Mouse (Mus musculus) heart, embryonic 14.5 days (tissue): ENCODE data around the gene Osr1. TPM values are rescaled to one million over a fixed set of nuclear protein-coding genes. Genes with fewer than 3 reads are reported as not detected.
A peak's percentile ranks its signal among the peaks of the same experiment; 100 is the strongest.

ENCODE experiments used
- ATAC-seq: fragments of 200-750 bp; cut with Nextera tagmentation; 2 replicates; pipeline ENCODE4 v1.8.0; 2017; ENCODE audit warnings: low read depth, moderate TSS enrichment; ENCODE audit not compliant: insufficient number of reproducible peaks, insufficient read depth, low FRiP score
- H3K27ac ChIP-seq, 2 experiments: fragments of 200-500 bp in 1 of 2; fragments of 300-500 bp in 1 of 2; sonication (generic) in 1 of 2; replicated peaks in 1 of 2; 2 replicates each; pipeline ENCODE4 v1.5.1; 2012 to 2014; ENCODE audit warnings: low read depth in 2 of 2, low read length in 2 of 2, control low read depth in 1 of 2, mild to moderate bottlenecking in 1 of 2, mixed read lengths in 1 of 2; ENCODE audit not compliant: control insufficient read depth in 1 of 2, insufficient read depth in 1 of 2
- H3K27me3 ChIP-seq: fragments of 300-500 bp; sonication (generic); 2 replicates; pipeline ENCODE4 v1.6.1; 2014; ENCODE audit warnings: mild to moderate bottlenecking, low read length, control low read depth; ENCODE audit not compliant: control insufficient read depth, insufficient read depth
- H3K36me3 ChIP-seq: fragments of 300-500 bp; sonication (generic); 2 replicates; pipeline ENCODE4 v1.6.1; 2014; ENCODE audit warnings: mild to moderate bottlenecking, control low read depth, low read length, mixed read lengths; ENCODE audit not compliant: control insufficient read depth, insufficient read depth
- H3K4me1 ChIP-seq, 2 experiments: fragments of 200-500 bp in 1 of 2; fragments of 300-500 bp in 1 of 2; sonication (generic) in 1 of 2; 2 replicates each; pipeline ENCODE4 v1.6.1; 2012 to 2014; ENCODE audit warnings: low read length in 2 of 2, control low read depth in 1 of 2, mixed read lengths in 1 of 2; ENCODE audit not compliant: control insufficient read depth in 2 of 2, insufficient read depth in 2 of 2
- H3K4me2 ChIP-seq: fragments of 300-500 bp; sonication (generic); 2 replicates; pipeline ENCODE4 v1.6.1; 2014; ENCODE audit warnings: mild to moderate bottlenecking, low read length
- H3K4me3 ChIP-seq, 2 experiments: fragments of 200-500 bp in 1 of 2; fragments of 300-500 bp in 1 of 2; sonication (generic) in 1 of 2; 2 replicates each; pipeline ENCODE4 v1.5.1; 2012 to 2014; ENCODE audit warnings: low read length in 2 of 2, mild to moderate bottlenecking in 2 of 2, control low read depth in 1 of 2, low read depth in 1 of 2, moderate library complexity in 1 of 2; ENCODE audit not compliant: control insufficient read depth in 1 of 2, insufficient read depth in 1 of 2
- H3K9ac ChIP-seq: fragments of 300-500 bp; sonication (generic); 2 replicates; pipeline ENCODE4 v1.6.1; 2014; ENCODE audit warnings: mild to moderate bottlenecking, low read length
- H3K9me3 ChIP-seq: fragments of 300-500 bp; sonication (generic); 2 replicates; pipeline ENCODE4 v1.6.1; 2016; ENCODE audit warnings: low read length, control low read depth; ENCODE audit not compliant: control insufficient read depth
- WGBS: fragments of 180-500 bp; shearing (Covaris S2); extraction: QIAGEN DNeasy Blood & Tissue Kit; methylation state at CpG from one replicate; pipeline ENCODE4 v1.1.7; 2014; 5-methylcytosine and 5-hydroxymethylcytosine counted together
- polyA plus RNA-seq: library from polyadenylated mRNA; unstranded; fragments of >200 nt; fragmentation: Nextera tagmentation; extraction: Ambion mirVana; gene quantifications from 2 replicates; pipeline ENCODE4 v1.2.1, GENCODE M21; 2014

Gene Osr1
- polyA plus RNA-seq, 1 experiment from 2014 or later = 16.8 TPM

GRCm38 (mm10) chr12:9574244-9574871, 4.4 kb downstream of the Osr1 start:
- H3K9me3 ChIP-seq = no peaks in the 10 kb centered on the region
- peak overlapping the region; percentile 69 for H3K9ac ChIP-seq
- no peaks in the 10 kb centered on the region for H3K36me3 ChIP-seq
- peak overlapping the region; percentile 86 for H3K4me2 ChIP-seq
- 0 out of 4 replicates have a peak overlapping the region, but pooled peaks of 1 of the 2 experiments have one; percentile 9 for H3K27ac ChIP-seq
- peaks cover 0 to 11% of the 10 kb centered on the region in 2 experiments; a peak in 2 of 4 replicates for H3K4me1 ChIP-seq
- WGBS = under 1% methylated on average over 38 of the region's 38 CpGs
- ATAC-seq = peak; percentile 32; the same call in 1 of the 2 replicates
- H3K27me3 ChIP-seq = peaks cover 89% of the 10 kb centered on the region
- peak overlapping the region; percentile 37 to 53 for H3K4me3 ChIP-seq

GRCm38 (mm10) chr12:9575158-9576042, 5.5 kb downstream of the Osr1 start:
- Histone ChIP-seq H3K36me3 (no peaks in the 10 kb centered on the region), H3K27me3 (peaks cover 95% of the 10 kb centered on the region), H3K9me3 (no peaks in the 10 kb centered on the region), H3K4me2 (peak overlapping the region; percentile 86; the same call in 1 of the 2 replicates), H3K9ac (peak overlapping the region; percentile 69), H3K4me3 (peak overlapping the region; percentile 26 to 53), H3K27ac (no peak overlapping the region), H3K4me1 (peaks cover 3 to 15% of the 10 kb centered on the region in 2 experiments)
- ATAC-seq = no peak
- WGBS = 6% methylated on average over 21 of the region's 21 CpGs

GRCm38 (mm10) chr12:9576043-9576538, 6.2 kb downstream of the Osr1 start:
- H3K27me3 ChIP-seq = peaks cover 94% of the 10 kb centered on the region
- ATAC-seq = no peak
- peak overlapping the region; percentile 26 to 53 for H3K4me3 ChIP-seq
- H3K9ac ChIP-seq = peak overlapping the region; percentile 69; the same call in 1 of the 2 replicates
- WGBS = 3% methylated on average over 18 of the region's 18 CpGs
- no peak overlapping the region for H3K27ac ChIP-seq
- H3K4me1 ChIP-seq = peaks cover 5 to 19% of the 10 kb centered on the region in 2 experiments
- H3K4me2 ChIP-seq = peak overlapping the region; percentile 86
- H3K36me3 ChIP-seq = no peaks in the 10 kb centered on the region
- no peaks in the 10 kb centered on the region for H3K9me3 ChIP-seq

- no peak for ATAC-seq
- peak overlapping the region; percentile 86; the same call in 1 of the 2 replicates for H3K4me2 ChIP-seq
Measured at GRCm38 (mm10) chr12:9577610-9578009, 7.7 kb downstream of the Osr1 start.

GRCm38 (mm10) chr12:9578591-9578990, 8.7 kb downstream of the Osr1 start:
- H3K4me1 ChIP-seq = peaks cover 9 to 18% of the 10 kb centered on the region in 2 experiments
- no peak for ATAC-seq
- H3K27ac ChIP-seq = no peak overlapping the region
- H3K36me3 ChIP-seq = no peaks in the 10 kb centered on the region
- no peak overlapping the region for H3K9ac ChIP-seq
- H3K27me3 ChIP-seq = peaks cover 94% of the 10 kb centered on the region
- no peak overlapping the region; the same call in 1 of the 2 replicates for H3K4me2 ChIP-seq
- 25% methylated on average over 4 of the region's 4 CpGs for WGBS
- no peak overlapping the region for H3K4me3 ChIP-seq
- H3K9me3 ChIP-seq = no peaks in the 10 kb centered on the region

More at GRCm38 (mm10) chr12:9577610-9578009, 7.7 kb downstream of the Osr1 start:
- no peak overlapping the region for H3K27ac ChIP-seq
- peak overlapping the region; percentile 69; the same call in 1 of the 2 replicates for H3K9ac ChIP-seq
- 48% methylated on average over 2 of the region's 2 CpGs for WGBS
- no peak overlapping the region; a peak in 1 of 4 replicates for H3K4me3 ChIP-seq
- H3K9me3 ChIP-seq = no peaks in the 10 kb centered on the region
- H3K27me3 ChIP-seq = peaks cover 94% of the 10 kb centered on the region
- H3K36me3 ChIP-seq = no peaks in the 10 kb centered on the region
- H3K4me1 ChIP-seq = peaks cover 9 to 18% of the 10 kb centered on the region in 2 experiments

GRCm38 (mm10) chr12:9579301-9580030, 9.6 kb downstream of the Osr1 start:
- Histone ChIP-seq H3K36me3 (no peaks in the 10 kb centered on the region), H3K9ac (no peak overlapping the region; the same call in 1 of the 2 replicates), H3K9me3 (no peaks in the 10 kb centered on the region), H3K4me1 (peaks cover 9 to 15% of the 10 kb centered on the region in 2 experiments), H3K4me2 (peak overlapping the region; percentile 65; the same call in 1 of the 2 replicates), H3K27ac (no peak overlapping the region), H3K27me3 (peaks cover 92% of the 10 kb centered on the region), H3K4me3 (0 out of 4 replicates have a peak overlapping the region, but pooled peaks of 1 of the 2 experiments have one; percentile 36)
- no peak for ATAC-seq
- 5% methylated on average over 31 of the region's 31 CpGs for WGBS
